Mouse (Mus musculus) heart, embryonic 14.5 days (tissue): ENCODE measurements around the gene Thbs2. TPM values are rescaled to one million over a fixed set of nuclear protein-coding genes. Genes with fewer than 3 reads are reported as not detected.

Experiments
- ATAC-seq: fragments of 200-750 bp; cut with Nextera tagmentation; 2 replicates; pipeline ENCODE4 v1.8.0; 2017; ENCODE audit warnings: low read depth, moderate TSS enrichment; ENCODE audit not compliant: insufficient number of reproducible peaks, insufficient read depth, low FRiP score
- H3K27ac ChIP-seq, 2 experiments: fragments of 200-500 bp in 1 of 2; fragments of 300-500 bp in 1 of 2; sonication (generic) in 1 of 2; replicated peaks in 1 of 2; 2 replicates each; pipeline ENCODE4 v1.5.1; 2012 to 2014; ENCODE audit warnings: low read depth in 2 of 2, low read length in 2 of 2, control low read depth in 1 of 2, mild to moderate bottlenecking in 1 of 2, mixed read lengths in 1 of 2; ENCODE audit not compliant: control insufficient read depth in 1 of 2, insufficient read depth in 1 of 2
- H3K27me3 ChIP-seq: fragments of 300-500 bp; sonication (generic); 2 replicates; pipeline ENCODE4 v1.6.1; 2014; ENCODE audit warnings: mild to moderate bottlenecking, low read length, control low read depth; ENCODE audit not compliant: control insufficient read depth, insufficient read depth
- H3K36me3 ChIP-seq: fragments of 300-500 bp; sonication (generic); 2 replicates; pipeline ENCODE4 v1.6.1; 2014; ENCODE audit warnings: mild to moderate bottlenecking, control low read depth, low read length, mixed read lengths; ENCODE audit not compliant: control insufficient read depth, insufficient read depth
- H3K4me1 ChIP-seq, 2 experiments: fragments of 200-500 bp in 1 of 2; fragments of 300-500 bp in 1 of 2; sonication (generic) in 1 of 2; 2 replicates each; pipeline ENCODE4 v1.6.1; 2012 to 2014; ENCODE audit warnings: low read length in 2 of 2, control low read depth in 1 of 2, mixed read lengths in 1 of 2; ENCODE audit not compliant: control insufficient read depth in 2 of 2, insufficient read depth in 2 of 2
- H3K4me2 ChIP-seq: fragments of 300-500 bp; sonication (generic); 2 replicates; pipeline ENCODE4 v1.6.1; 2014; ENCODE audit warnings: mild to moderate bottlenecking, low read length
- H3K4me3 ChIP-seq, 2 experiments: fragments of 200-500 bp in 1 of 2; fragments of 300-500 bp in 1 of 2; sonication (generic) in 1 of 2; 2 replicates each; pipeline ENCODE4 v1.5.1; 2012 to 2014; ENCODE audit warnings: low read length in 2 of 2, mild to moderate bottlenecking in 2 of 2, control low read depth in 1 of 2, low read depth in 1 of 2, moderate library complexity in 1 of 2; ENCODE audit not compliant: control insufficient read depth in 1 of 2, insufficient read depth in 1 of 2
- H3K9ac ChIP-seq: fragments of 300-500 bp; sonication (generic); 2 replicates; pipeline ENCODE4 v1.6.1; 2014; ENCODE audit warnings: mild to moderate bottlenecking, low read length
- H3K9me3 ChIP-seq: fragments of 300-500 bp; sonication (generic); 2 replicates; pipeline ENCODE4 v1.6.1; 2016; ENCODE audit warnings: low read length, control low read depth; ENCODE audit not compliant: control insufficient read depth
- WGBS: fragments of 180-500 bp; shearing (Covaris S2); extraction: QIAGEN DNeasy Blood & Tissue Kit; methylation state at CpG from one replicate; pipeline ENCODE4 v1.1.7; 2014; 5-methylcytosine and 5-hydroxymethylcytosine counted together
- polyA plus RNA-seq: library from polyadenylated mRNA; unstranded; fragments of >200 nt; fragmentation: Nextera tagmentation; extraction: Ambion mirVana; gene quantifications from 2 replicates; pipeline ENCODE4 v1.2.1, GENCODE M21; 2014

The Thbs2 gene
- polyA plus RNA-seq, 1 experiment from 2014 or later: 37.9 TPM

GRCm38 (mm10) chr17:14721325-14721724 is 27.3 kb upstream of the Thbs2 start:
- WGBS: 82% methylated on average over 4 of the region's 4 CpGs
- no peak for ATAC-seq
- H3K4me3 ChIP-seq: no peak overlapping the region

DNA sequence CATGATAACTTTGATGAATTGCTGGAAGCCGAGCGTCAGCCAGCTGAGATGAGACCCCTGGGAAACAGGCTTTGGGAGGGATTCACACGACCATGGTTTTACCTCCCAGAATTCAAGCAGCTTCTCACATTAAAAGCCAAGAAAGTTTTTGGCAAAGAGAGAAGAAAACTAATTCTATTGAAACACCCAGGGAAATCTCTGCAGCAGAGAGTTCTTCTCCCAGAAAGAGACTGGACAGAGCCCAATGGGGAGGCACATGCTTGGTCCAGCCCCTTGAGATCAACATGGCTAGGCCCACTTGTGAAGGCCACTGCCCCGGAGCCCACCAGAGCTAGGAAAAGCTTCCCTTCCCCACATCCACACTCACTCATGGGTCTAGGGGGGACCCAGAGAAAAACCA is 26.9 kb upstream of the Thbs2 start:
- no peak for ATAC-seq
- Histone ChIP-seq H3K9me3 (no peaks in the 10 kb centered on the region), H3K9ac (no peak overlapping the region), H3K4me1 (no peaks in the 10 kb centered on the region), H3K4me2 (no peak overlapping the region), H3K27me3 (no peaks in the 10 kb centered on the region), H3K4me3 (no peak overlapping the region), H3K27ac (no peak overlapping the region), H3K36me3 (no peaks in the 10 kb centered on the region)
- WGBS: 66% methylated on average over 4 of the region's 4 CpGs

More at GRCm38 (mm10) chr17:14721325-14721724, 27.3 kb upstream of the Thbs2 start:
- H3K9me3 ChIP-seq: no peaks in the 10 kb centered on the region
- H3K27me3 ChIP-seq: no peaks in the 10 kb centered on the region
- H3K36me3 ChIP-seq: no peaks in the 10 kb centered on the region
- no peak overlapping the region for H3K9ac ChIP-seq
- no peak overlapping the region for H3K4me2 ChIP-seq
- H3K27ac ChIP-seq: no peak overlapping the region
- no peaks in the 10 kb centered on the region for H3K4me1 ChIP-seq

- Histone ChIP-seq H3K4me1 (no peaks in the 10 kb centered on the region), H3K36me3 (no peaks in the 10 kb centered on the region), H3K4me2 (no peak overlapping the region), H3K9me3 (no peaks in the 10 kb centered on the region), H3K4me3 (no peak overlapping the region), H3K9ac (no peak overlapping the region), H3K27me3 (no peaks in the 10 kb centered on the region), H3K27ac (no peak overlapping the region)
- ATAC-seq: no peak
- 73% methylated on average over 7 of the region's 7 CpGs for WGBS
Observed at GRCm38 (mm10) chr17:14720227-14720626, 26.2 kb upstream of the Thbs2 start.

- Histone ChIP-seq H3K4me3 (no peak overlapping the region), H3K9ac (no peak overlapping the region), H3K36me3 (no peaks in the 10 kb centered on the region), H3K27me3 (no peaks in the 10 kb centered on the region), H3K4me1 (no peaks in the 10 kb centered on the region), H3K4me2 (no peak overlapping the region), H3K27ac (no peak overlapping the region), H3K9me3 (no peaks in the 10 kb centered on the region)
- ATAC-seq: no peak
- WGBS: 75% methylated on average over 4 of the region's 4 CpGs
Observed at GRCm38 (mm10) chr17:14718801-14719200, 24.8 kb upstream of the Thbs2 start.

DNA sequence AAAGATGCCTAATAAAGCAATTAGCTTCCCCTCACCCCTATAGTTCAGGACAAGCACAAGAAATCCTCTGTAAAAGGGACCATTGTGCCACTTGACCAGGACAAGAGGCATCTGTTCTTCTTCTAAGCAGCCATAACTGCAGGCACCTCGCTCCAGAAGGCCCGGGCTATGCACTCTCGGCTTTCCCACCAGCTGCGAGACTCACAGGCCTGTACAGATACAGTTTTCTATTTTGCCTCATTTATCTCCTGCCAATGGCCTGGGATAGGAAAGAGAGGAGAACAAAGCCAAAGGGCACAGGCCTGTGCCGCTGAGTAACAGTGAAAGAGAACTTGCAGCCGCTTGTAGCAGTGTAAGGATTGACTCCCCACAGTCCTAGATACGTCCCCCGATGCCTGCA is 20.7 kb upstream of the Thbs2 start:
- 72% methylated on average over 8 of the region's 8 CpGs for WGBS
- no peak overlapping the region for H3K4me3 ChIP-seq
- ATAC-seq: no peak
- no peaks in the 10 kb centered on the region for H3K27me3 ChIP-seq
- H3K9ac ChIP-seq: no peak overlapping the region
- no peak overlapping the region for H3K4me2 ChIP-seq
- H3K27ac ChIP-seq: no peak overlapping the region
- H3K4me1 ChIP-seq: no peaks in the 10 kb centered on the region
- no peaks in the 10 kb centered on the region for H3K36me3 ChIP-seq
- no peaks in the 10 kb centered on the region for H3K9me3 ChIP-seq

DNA sequence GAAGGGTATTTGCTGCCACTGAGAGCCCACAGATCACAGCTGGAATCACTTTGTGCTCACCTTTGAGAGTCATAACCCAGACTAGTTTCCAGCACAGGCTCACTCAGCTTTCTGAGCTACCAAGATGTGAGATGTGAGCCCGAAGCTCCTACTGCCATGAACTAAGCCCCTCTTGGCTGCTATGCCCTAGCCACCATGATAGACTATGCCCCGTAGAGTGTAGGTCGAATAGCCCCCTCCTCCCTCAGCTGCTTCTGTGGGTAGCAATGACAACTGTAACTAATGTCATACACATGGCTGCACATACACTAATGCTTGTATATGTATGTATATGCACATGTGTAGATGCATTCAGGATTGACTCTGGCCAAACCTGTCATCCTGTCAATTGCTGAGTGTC is 20.3 kb upstream of the Thbs2 start:
- ATAC-seq: no peak
- 84% methylated on average over 3 of the region's 3 CpGs for WGBS
- no peaks in the 10 kb centered on the region for H3K27me3 ChIP-seq
- no peaks in the 10 kb centered on the region for H3K36me3 ChIP-seq
- no peaks in the 10 kb centered on the region for H3K4me1 ChIP-seq
- no peak overlapping the region for H3K4me3 ChIP-seq
- H3K9ac ChIP-seq: no peak overlapping the region
- no peak overlapping the region for H3K27ac ChIP-seq
- no peaks in the 10 kb centered on the region for H3K9me3 ChIP-seq
- H3K4me2 ChIP-seq: no peak overlapping the region

DNA sequence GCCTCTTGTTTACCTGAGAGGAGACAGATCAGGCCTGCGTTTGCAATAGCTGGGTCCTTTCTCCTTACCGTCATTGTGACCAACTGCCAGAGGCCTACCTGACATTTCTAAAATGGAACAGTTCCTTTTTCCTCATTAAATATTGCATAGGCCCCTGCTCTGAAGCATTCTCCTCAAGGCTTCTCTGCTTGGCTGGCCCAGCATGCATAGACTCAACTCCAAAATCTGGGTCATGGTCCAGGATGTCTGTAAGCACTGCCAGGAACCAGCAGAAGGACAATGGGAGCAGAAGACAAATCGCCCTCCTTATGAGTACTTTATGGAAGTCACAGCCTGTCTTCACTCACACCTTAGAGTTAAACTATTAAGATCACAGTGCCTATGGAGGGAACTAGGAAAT is 17.7 kb upstream of the Thbs2 start:
- WGBS: 81% methylated on average over 3 of the region's 3 CpGs
- Histone ChIP-seq H3K36me3 (no peaks in the 10 kb centered on the region), H3K27ac (no peak overlapping the region), H3K9ac (no peak overlapping the region), H3K4me1 (no peaks in the 10 kb centered on the region), H3K4me2 (no peak overlapping the region), H3K27me3 (no peaks in the 10 kb centered on the region), H3K4me3 (no peak overlapping the region), H3K9me3 (no peaks in the 10 kb centered on the region)
- ATAC-seq: no peak

GRCm38 (mm10) chr17:14711032-14711431 is 17.0 kb upstream of the Thbs2 start:
- no peak for ATAC-seq
- H3K9ac ChIP-seq: no peak overlapping the region
- 90% methylated on average over 3 of the region's 3 CpGs for WGBS
- no peak overlapping the region for H3K4me3 ChIP-seq
- H3K4me1 ChIP-seq: no peaks in the 10 kb centered on the region
- H3K27me3 ChIP-seq: no peaks in the 10 kb centered on the region
- no peak overlapping the region for H3K27ac ChIP-seq
- H3K36me3 ChIP-seq: no peaks in the 10 kb centered on the region
- no peaks in the 10 kb centered on the region for H3K9me3 ChIP-seq
- H3K4me2 ChIP-seq: no peak overlapping the region
